Mouse (Mus musculus) midbrain, embryonic 14.5 days (tissue): ENCODE data around the gene Cadm1. TPM values are rescaled to one million over a fixed set of nuclear protein-coding genes. Genes with fewer than 3 reads are reported as not detected.

ENCODE experiments used
- ATAC-seq: fragments of 200-750 bp; cut with Nextera tagmentation; 2 replicates; pipeline ENCODE4 v1.8.0; 2017; ENCODE audit warnings: moderate number of reproducible peaks, moderate library complexity; ENCODE audit not compliant: low FRiP score, low TSS enrichment
- DNase-seq: peaks from one replicate; pipeline ENCODE4 v3.0.0-alpha.2; 2015
- H3K27ac ChIP-seq: fragments of 300-500 bp; sonication (generic); replicated peaks from 2 replicates; pipeline ENCODE4 v1.5.1; 2014; ENCODE audit warnings: mild to moderate bottlenecking, low read depth, low read length, moderate library complexity
- H3K27me3 ChIP-seq: fragments of 300-500 bp; sonication (generic); 2 replicates; pipeline ENCODE4 v1.6.1; 2014; ENCODE audit warnings: low read length, control low read depth, mixed read lengths; ENCODE audit not compliant: control insufficient read depth, insufficient read depth
- H3K36me3 ChIP-seq: fragments of 300-500 bp; sonication (generic); 2 replicates; pipeline ENCODE4 v1.6.1; 2014; ENCODE audit warnings: low read length, control low read depth; ENCODE audit not compliant: control insufficient read depth, insufficient read depth
- H3K4me1 ChIP-seq: fragments of 300-500 bp; sonication (generic); 2 replicates; pipeline ENCODE4 v1.6.1; 2014; ENCODE audit warnings: mild to moderate bottlenecking, antibody characterized with exemption, low read length, control low read depth; ENCODE audit not compliant: control insufficient read depth, insufficient read depth
- H3K4me2 ChIP-seq: fragments of 300-500 bp; sonication (generic); 2 replicates; pipeline ENCODE4 v1.6.1; 2014; ENCODE audit warnings: mild to moderate bottlenecking, low read length, moderate library complexity
- H3K4me3 ChIP-seq: fragments of 300-500 bp; sonication (generic); replicated peaks from 2 replicates; pipeline ENCODE4 v1.5.1; 2014; ENCODE audit warnings: low read depth, low read length
- H3K9ac ChIP-seq: fragments of 300-500 bp; sonication (generic); replicated peaks from 2 replicates; pipeline ENCODE4 v1.6.1; 2014; ENCODE audit warnings: mild to moderate bottlenecking, low read length, moderate library complexity
- H3K9me3 ChIP-seq: fragments of 300-500 bp; sonication (generic); 2 replicates; pipeline ENCODE4 v1.6.1; 2016; ENCODE audit warnings: low read length, control low read depth, mixed read lengths; ENCODE audit not compliant: control insufficient read depth
- WGBS: fragments of 180-500 bp; shearing (Covaris S2); extraction: QIAGEN DNeasy Blood & Tissue Kit; methylation state at CpG from one replicate; pipeline ENCODE4 v1.1.7; 2014; 5-methylcytosine and 5-hydroxymethylcytosine counted together
- polyA plus RNA-seq: library from polyadenylated mRNA; unstranded; fragments of >200 nt; fragmentation: Nextera tagmentation; extraction: Ambion mirVana; gene quantifications from 2 replicates; pipeline ENCODE4 v1.2.1, GENCODE M21; 2014

Gene Cadm1
- polyA plus RNA-seq, 1 experiment from 2014 or later: 204 TPM

GRCm38 (mm10) chr9:47880171-47880570 is 350.2 kb downstream of the Cadm1 start:
- no peak overlapping the region for H3K9ac ChIP-seq
- no peak for DNase-seq
- peaks cover 26% of the 10 kb centered on the region for H3K4me1 ChIP-seq
- WGBS: 83% methylated on average over 8 of the region's 8 CpGs
- H3K27ac ChIP-seq: no peak overlapping the region
- ATAC-seq: no peak
- no peak overlapping the region for H3K4me2 ChIP-seq
- H3K27me3 ChIP-seq: no peaks in the 10 kb centered on the region
- H3K4me3 ChIP-seq: no peak overlapping the region
- H3K36me3 ChIP-seq: no peaks in the 10 kb centered on the region
- H3K9me3 ChIP-seq: no peaks in the 10 kb centered on the region

- ATAC-seq: no peak
- WGBS: 45% methylated on average over 11 of the region's 11 CpGs
- Histone ChIP-seq H3K27me3 (no peaks in the 10 kb centered on the region), H3K36me3 (no peaks in the 10 kb centered on the region), H3K9ac (no peak overlapping the region), H3K27ac (peak overlapping the region; percentile 61), H3K9me3 (no peaks in the 10 kb centered on the region), H3K4me3 (no peak overlapping the region), H3K4me1 (peaks cover 20% of the 10 kb centered on the region), H3K4me2 (0 out of 2 replicates have a peak overlapping the region, but pooled peaks have one; percentile 0)
- DNase-seq: peak; percentile 50
Measured at GRCm38 (mm10) chr9:47882372-47882771, 352.4 kb downstream of the Cadm1 start.

GRCm38 (mm10) chr9:47891721-47892120 is 361.7 kb downstream of the Cadm1 start:
- Histone ChIP-seq H3K4me1 (peaks cover 4% of the 10 kb centered on the region; the same call in 1 of the 2 replicates), H3K4me3 (no peak overlapping the region), H3K9me3 (no peaks in the 10 kb centered on the region), H3K9ac (no peak overlapping the region), H3K27ac (no peak overlapping the region), H3K36me3 (no peaks in the 10 kb centered on the region), H3K27me3 (no peaks in the 10 kb centered on the region), H3K4me2 (no peak overlapping the region)
- no peak for ATAC-seq
- no peak for DNase-seq
- WGBS: 84% methylated on average over 8 of the region's 8 CpGs

GRCm38 (mm10) chr9:47892995-47893394 is 363.0 kb downstream of the Cadm1 start:
- H3K27me3 ChIP-seq: no peaks in the 10 kb centered on the region
- ATAC-seq (no peak), DNase-seq (no peak)
- no peak overlapping the region for H3K4me3 ChIP-seq
- H3K9me3 ChIP-seq: no peaks in the 10 kb centered on the region
- WGBS: 94% methylated on average over 6 of the region's 6 CpGs
- no peaks in the 10 kb centered on the region for H3K36me3 ChIP-seq
- H3K4me2 ChIP-seq: no peak overlapping the region
- H3K9ac ChIP-seq: no peak overlapping the region
- H3K27ac ChIP-seq: no peak overlapping the region
- H3K4me1 ChIP-seq: peaks cover 4% of the 10 kb centered on the region; the same call in 1 of the 2 replicates

- ATAC-seq: no peak
- no peaks in the 10 kb centered on the region for H3K9me3 ChIP-seq
- DNase-seq: no peak
- 53% methylated on average over 5 of the region's 5 CpGs for WGBS
- H3K9ac ChIP-seq: no peak overlapping the region
- H3K27me3 ChIP-seq: no peaks in the 10 kb centered on the region
- peaks cover 4% of the 10 kb centered on the region; the same call in 1 of the 2 replicates for H3K4me1 ChIP-seq
- H3K36me3 ChIP-seq: no peaks in the 10 kb centered on the region
- H3K4me3 ChIP-seq: no peak overlapping the region
- H3K27ac ChIP-seq: no peak overlapping the region
- H3K4me2 ChIP-seq: no peak overlapping the region
Measured at GRCm38 (mm10) chr9:47894096-47894495, 364.1 kb downstream of the Cadm1 start.

- H3K4me3 ChIP-seq: no peak overlapping the region
- no peak overlapping the region for H3K4me2 ChIP-seq
- H3K27me3 ChIP-seq: no peaks in the 10 kb centered on the region
- H3K36me3 ChIP-seq: no peaks in the 10 kb centered on the region
- H3K4me1 ChIP-seq: peaks cover 4% of the 10 kb centered on the region; the same call in 1 of the 2 replicates
- H3K9me3 ChIP-seq: no peaks in the 10 kb centered on the region
- no peak for ATAC-seq
- no peak overlapping the region for H3K27ac ChIP-seq
- DNase-seq: no peak
- no peak overlapping the region for H3K9ac ChIP-seq
- WGBS: 29% methylated on average over 7 of the region's 7 CpGs
Measured at GRCm38 (mm10) chr9:47894661-47895060, 364.7 kb downstream of the Cadm1 start.

GRCm38 (mm10) chr9:47895121-47895520 is 365.1 kb downstream of the Cadm1 start:
- H3K4me3 ChIP-seq: no peak overlapping the region
- DNase-seq (no peak), ATAC-seq (no peak)
- no peak overlapping the region for H3K27ac ChIP-seq
- 12% methylated on average over 9 of the region's 9 CpGs for WGBS
- no peaks in the 10 kb centered on the region for H3K9me3 ChIP-seq
- no peak overlapping the region for H3K9ac ChIP-seq
- H3K4me2 ChIP-seq: no peak overlapping the region
- no peaks in the 10 kb centered on the region for H3K27me3 ChIP-seq
- peaks cover 5% of the 10 kb centered on the region; the same call in 1 of the 2 replicates for H3K4me1 ChIP-seq
- no peaks in the 10 kb centered on the region for H3K36me3 ChIP-seq

- peaks cover 32% of the 10 kb centered on the region for H3K4me1 ChIP-seq
- DNase-seq (no peak), ATAC-seq (no peak)
- no peak overlapping the region for H3K9ac ChIP-seq
- H3K4me2 ChIP-seq: no peak overlapping the region
- no peak overlapping the region for H3K4me3 ChIP-seq
- no peak overlapping the region for H3K27ac ChIP-seq
- no peaks in the 10 kb centered on the region for H3K9me3 ChIP-seq
- 26% methylated on average over 10 of the region's 10 CpGs for WGBS
- H3K36me3 ChIP-seq: no peaks in the 10 kb centered on the region
- 0 out of 2 replicates have a peak, but pooled peaks cover 4% of the 10 kb centered on the region for H3K27me3 ChIP-seq
Measured at GRCm38 (mm10) chr9:47900734-47901133, 370.8 kb downstream of the Cadm1 start.

- DNase-seq (no peak), ATAC-seq (no peak)
- no peaks in the 10 kb centered on the region for H3K36me3 ChIP-seq
- no peaks in the 10 kb centered on the region for H3K9me3 ChIP-seq
- H3K4me1 ChIP-seq: peaks cover 34% of the 10 kb centered on the region
- H3K9ac ChIP-seq: no peak overlapping the region
- 0 out of 2 replicates have a peak, but pooled peaks cover 4% of the 10 kb centered on the region for H3K27me3 ChIP-seq
- 48% methylated on average over 7 of the region's 7 CpGs for WGBS
- no peak overlapping the region for H3K4me3 ChIP-seq
- H3K4me2 ChIP-seq: no peak overlapping the region
- no peak overlapping the region for H3K27ac ChIP-seq
Measured at GRCm38 (mm10) chr9:47903661-47904060, 373.7 kb downstream of the Cadm1 start.
